Mouse (Mus musculus): Measurements from ENCODE around the gene Dtx4.

- TF ChIP-seq CTCF (IDR thresholded peaks at IDR 0.05; ENCODE audit: low read depth) (no peak), EP300 (IDR thresholded peaks at IDR 0.05; ENCODE audit: low read depth) (no peak)
Observed at GRCm38 (mm10) chr19:12498941-12499340, 2.3 kb downstream of the Dtx4 start.
